Mouse (Mus musculus): ENCODE data around the gene Pum1. TPM values are rescaled to one million over a fixed set of nuclear protein-coding genes. Genes with fewer than 3 reads are reported as not detected.

The Pum1 gene
- total RNA-seq, 2 experiments from 2014 or later, result 122 to 125 TPM

- peak; percentile 83 to 89 for DNase-seq (ENCODE audit: low spot score in 2 of 2)
- Histone ChIP-seq H3K4me3 (no peak overlapping the region), H3K27ac (no peak overlapping the region)
- TF ChIP-seq CTCF (conservative IDR thresholded peaks at IDR 0.05), result peak; percentile 94
Observed at GRCm38 (mm10) chr4:130790180-130790579, 127.1 kb downstream of the Pum1 start.

- peak overlapping the region; percentile 90 for H3K4me3 ChIP-seq
- no peak for TF ChIP-seq CTCF (conservative IDR thresholded peaks at IDR 0.05)
- no peak for DNase-seq (ENCODE audit: low spot score in 2 of 2)
- peak overlapping the region; percentile 86 for H3K27ac ChIP-seq
Observed at GRCm38 (mm10) chr4:130791811-130792375, 128.8 kb downstream of the Pum1 start.

- peak within 1 kb of the TSS; percentile 95 for H3K27ac ChIP-seq
- peak in 1 of 2 experiments; percentile 34 for DNase-seq (ENCODE audit: low spot score in 2 of 2)
- TF ChIP-seq CTCF (conservative IDR thresholded peaks at IDR 0.05), result no peak
- H3K4me3 ChIP-seq, result peak within 1 kb of the TSS; percentile 90
Observed at GRCm38 (mm10) chr4:130792376-130793179, 129.5 kb downstream of the Pum1 start, which contains the start of gene Sdc3. TSS of gene Sdc3 (plus strand) at chr4:130792537.

- peak overlapping the region; percentile 90 for H3K4me3 ChIP-seq
- no peak for TF ChIP-seq CTCF (conservative IDR thresholded peaks at IDR 0.05)
- H3K27ac ChIP-seq, result peak overlapping the region; percentile 95
Observed at GRCm38 (mm10) chr4:130793180-130793501, 130.0 kb downstream of the Pum1 start.

GRCm38 (mm10) chr4:130794771-130795170 lies 131.7 kb downstream of the Pum1 start:
- DNase-seq (ENCODE audit: low spot score in 2 of 2), result no peak
- H3K4me3 ChIP-seq, result peak overlapping the region; percentile 42; the same call in 1 of the 2 replicates
- TF ChIP-seq CTCF (conservative IDR thresholded peaks at IDR 0.05), result no peak
- H3K27ac ChIP-seq, result no peak overlapping the region

More at GRCm38 (mm10) chr4:130793180-130793501, 130.0 kb downstream of the Pum1 start:
- no peak for DNase-seq (ENCODE audit: low spot score in 2 of 2)

- no peak for TF ChIP-seq CTCF (conservative IDR thresholded peaks at IDR 0.05)
- Histone ChIP-seq H3K4me3 (no peak overlapping the region), H3K27ac (0 out of 2 replicates have a peak overlapping the region, but pooled peaks have one; percentile 18)
- no peak for DNase-seq (ENCODE audit: low spot score in 2 of 2)
Observed at GRCm38 (mm10) chr4:130795970-130796369, 132.8 kb downstream of the Pum1 start.

- no peak for TF ChIP-seq CTCF (conservative IDR thresholded peaks at IDR 0.05)
- DNase-seq (ENCODE audit: low spot score in 2 of 2), result no peak
- Histone ChIP-seq H3K4me3 (no peak overlapping the region; the same call in 1 of the 2 replicates), H3K27ac (peak overlapping the region; percentile 71; the same call in 1 of the 2 replicates)
Observed at GRCm38 (mm10) chr4:130797201-130798051, 134.3 kb downstream of the Pum1 start.

- TF ChIP-seq CTCF (conservative IDR thresholded peaks at IDR 0.05), result no peak
- DNase-seq (ENCODE audit: low spot score in 2 of 2), result no peak
- Histone ChIP-seq H3K4me3 (no peak overlapping the region), H3K27ac (peak overlapping the region; percentile 61; the same call in 1 of the 2 replicates)
Observed at GRCm38 (mm10) chr4:130798416-130798815, 135.3 kb downstream of the Pum1 start.

GRCm38 (mm10) chr4:130799118-130799517 lies 136.0 kb downstream of the Pum1 start:
- Histone ChIP-seq H3K4me3 (no peak overlapping the region), H3K27ac (peak overlapping the region; percentile 61; the same call in 1 of the 2 replicates)
- TF ChIP-seq CTCF (conservative IDR thresholded peaks at IDR 0.05), result no peak
- DNase-seq (ENCODE audit: low spot score in 2 of 2), result no peak

- H3K27ac ChIP-seq, result no peak overlapping the region
- no peak overlapping the region for H3K4me3 ChIP-seq
- DNase-seq (ENCODE audit: low spot score in 2 of 2), result no peak
- TF ChIP-seq CTCF (conservative IDR thresholded peaks at IDR 0.05), result no peak
Observed at GRCm38 (mm10) chr4:130799582-130799981, 136.5 kb downstream of the Pum1 start.

- Histone ChIP-seq H3K27ac (no peak overlapping the region), H3K4me3 (no peak overlapping the region)
- TF ChIP-seq CTCF (conservative IDR thresholded peaks at IDR 0.05), result no peak
- DNase-seq (ENCODE audit: low spot score in 2 of 2), result no peak
Observed at GRCm38 (mm10) chr4:130800147-130800546, 137.0 kb downstream of the Pum1 start.

GRCm38 (mm10) chr4:130801198-130801597 lies 138.1 kb downstream of the Pum1 start:
- DNase-seq (ENCODE audit: low spot score in 2 of 2), result no peak
- TF ChIP-seq CTCF (conservative IDR thresholded peaks at IDR 0.05), result no peak
- H3K4me3 ChIP-seq, result no peak overlapping the region

More at GRCm38 (mm10) chr4:130801198-130801597, 138.1 kb downstream of the Pum1 start:
- no peak overlapping the region for H3K27ac ChIP-seq
